In genomic region chr4:129782857-129783331, GRCm38 (mm10) we compare ENCODE assay signal across 8 mouse cellular contexts. TPM values are rescaled to one million over a fixed set of nuclear protein-coding genes. Genes with fewer than 3 reads are reported as not detected.
DNase-seq lines count a peak whose midpoint lies in the region; ATAC-seq and TF ChIP-seq lines count a peak whose summit lies in the region.

No protein-coding gene starts in this region.

- no peak for TF ChIP-seq CTCF in liver, adult 2 months (IDR thresholded peaks at IDR 0.05; ENCODE audit: low read depth, low read length)

- H3K27me3 ChIP-seq in liver, adult 2 months (ENCODE audit: control insufficient read depth, insufficient read depth, low read length) = no peaks in the 10 kb centered on the region
- no peaks in the 10 kb centered on the region for H3K27me3 ChIP-seq in liver, embryonic 11.5 days (replicated peaks; ENCODE audit: control insufficient read depth, insufficient read depth, low read length)
- H3K27me3 ChIP-seq in embryonic facial prominence, embryonic 11.5 days (ENCODE audit: control insufficient read depth, insufficient read depth, low read length) = no peaks in the 10 kb centered on the region
- no peaks in the 10 kb centered on the region for H3K27me3 ChIP-seq in hindbrain, embryonic 16.5 days (replicated peaks; ENCODE audit: control insufficient read depth, insufficient read depth, low read length)
- H3K27me3 ChIP-seq in neural tube, embryonic 13.5 days = no peaks in the 10 kb centered on the region

- DNase-seq in liver, adult 2 months (ENCODE audit: extremely low read depth, low read depth, low spot score) = peak; percentile 12
- no peak for DNase-seq in liver, embryonic 11.5 days (ENCODE audit: low spot score)
- peak; percentile 61 for DNase-seq in embryonic facial prominence, embryonic 11.5 days (ENCODE audit: low spot score)
- no peak for DNase-seq in right cerebral cortex, postnatal 36 days (ENCODE audit: low spot score in 2 of 2)
- no peak for DNase-seq in frontal cortex, postnatal 14 days (ENCODE audit: low spot score in 2 of 2)

- H3K27ac ChIP-seq in liver, adult 2 months (replicated peaks; ENCODE audit: insufficient read depth, low read depth, low read length) = peak overlapping the region; percentile 22
- H3K27ac ChIP-seq in liver, embryonic 11.5 days (ENCODE audit: low read depth, low read length) = no peak overlapping the region
- no peak overlapping the region for H3K27ac ChIP-seq in embryonic facial prominence, embryonic 11.5 days (replicated peaks; ENCODE audit: low read depth, low read length)
- no peak overlapping the region; the same call in 1 of the 2 replicates for H3K27ac ChIP-seq in hindbrain, embryonic 16.5 days (ENCODE audit: low read depth, low read length)
- H3K27ac ChIP-seq in neural tube, embryonic 13.5 days (replicated peaks) = peak overlapping the region; percentile 49

- WGBS in liver, adult 2 months = 66% methylated on average over 3 of the region's 3 CpGs
- WGBS in liver, embryonic 11.5 days = 37% methylated on average over 3 of the region's 3 CpGs
- 15% methylated on average over 3 of the region's 3 CpGs for WGBS in embryonic facial prominence, embryonic 11.5 days
- WGBS in hindbrain, embryonic 16.5 days = 45% methylated on average over 3 of the region's 3 CpGs
- 28% methylated on average over 3 of the region's 3 CpGs for WGBS in neural tube, embryonic 13.5 days

- no peaks in the 10 kb centered on the region for H3K9me3 ChIP-seq in liver, embryonic 11.5 days (ENCODE audit: control insufficient read depth, low read length)
- H3K9me3 ChIP-seq in embryonic facial prominence, embryonic 11.5 days (replicated peaks; ENCODE audit: control insufficient read depth, low read length) = no peaks in the 10 kb centered on the region
- no peaks in the 10 kb centered on the region for H3K9me3 ChIP-seq in hindbrain, embryonic 16.5 days (ENCODE audit: control insufficient read depth, low read length)
- no peaks in the 10 kb centered on the region for H3K9me3 ChIP-seq in neural tube, embryonic 13.5 days

- H3K4me2 ChIP-seq in liver, embryonic 11.5 days = no peak overlapping the region
- H3K4me2 ChIP-seq in embryonic facial prominence, embryonic 11.5 days (ENCODE audit: low read depth, low read length) = no peak overlapping the region
- H3K4me2 ChIP-seq in hindbrain, embryonic 16.5 days (ENCODE audit: low read length) = no peak overlapping the region
- no peak overlapping the region for H3K4me2 ChIP-seq in neural tube, embryonic 13.5 days

- no peak overlapping the region for H3K9ac ChIP-seq in liver, adult 2 months (ENCODE audit: low read depth, low read length)
- H3K9ac ChIP-seq in liver, embryonic 11.5 days (ENCODE audit: low read depth, low read length) = no peak overlapping the region
- H3K9ac ChIP-seq in embryonic facial prominence, embryonic 11.5 days (replicated peaks; ENCODE audit: low read length) = no peak overlapping the region
- no peak overlapping the region for H3K9ac ChIP-seq in hindbrain, embryonic 16.5 days (ENCODE audit: low read depth, low read length)
- no peak overlapping the region for H3K9ac ChIP-seq in neural tube, embryonic 13.5 days

- ATAC-seq in liver, embryonic 11.5 days (replicated peaks; ENCODE audit: low FRiP score) = no peak
- ATAC-seq in embryonic facial prominence, embryonic 11.5 days (replicated peaks; ENCODE audit: insufficient number of reproducible peaks, low FRiP score, low TSS enrichment, low read depth) = peak; percentile 59
- ATAC-seq in hindbrain, embryonic 16.5 days = peak; percentile 48; the same call in 1 of the 2 replicates
- ATAC-seq in neural tube, embryonic 13.5 days (ENCODE audit: low read depth) = peak; percentile 43; the same call in 1 of the 2 replicates
- ATAC-seq in frontal cortex, adult (ENCODE audit: low TSS enrichment) = no peak

- no peak overlapping the region for H3K4me3 ChIP-seq in liver, adult 2 months (ENCODE audit: insufficient read depth, low read depth, low read length)
- no peak overlapping the region for H3K4me3 ChIP-seq in liver, embryonic 11.5 days (ENCODE audit: low read depth, low read length)
- no peak overlapping the region for H3K4me3 ChIP-seq in embryonic facial prominence, embryonic 11.5 days (ENCODE audit: low read depth, low read length)
- no peak overlapping the region for H3K4me3 ChIP-seq in hindbrain, embryonic 16.5 days (ENCODE audit: low read length)
- no peak overlapping the region for H3K4me3 ChIP-seq in neural tube, embryonic 13.5 days

- no peaks in the 10 kb centered on the region for H3K36me3 ChIP-seq in liver, adult 2 months (ENCODE audit: control insufficient read depth, insufficient read depth, low read length)
- no peaks in the 10 kb centered on the region for H3K36me3 ChIP-seq in liver, embryonic 11.5 days (ENCODE audit: control insufficient read depth, insufficient read depth, low read length)
- H3K36me3 ChIP-seq in embryonic facial prominence, embryonic 11.5 days (replicated peaks; ENCODE audit: control insufficient read depth, insufficient read depth, low read depth, low read length) = no peaks in the 10 kb centered on the region
- no peaks in the 10 kb centered on the region for H3K36me3 ChIP-seq in hindbrain, embryonic 16.5 days (ENCODE audit: control insufficient read depth, insufficient read depth, low read length)
- H3K36me3 ChIP-seq in neural tube, embryonic 13.5 days = no peaks in the 10 kb centered on the region

- peaks cover 16% of the 10 kb centered on the region for H3K4me1 ChIP-seq in liver, adult 2 months (ENCODE audit: control insufficient read depth, insufficient read depth, low read length)
- H3K4me1 ChIP-seq in liver, embryonic 11.5 days (replicated peaks; ENCODE audit: control insufficient read depth, insufficient read depth, low read length) = 0 out of 2 replicates have a peak, but pooled peaks cover 2% of the 10 kb centered on the region
- peaks cover 3% of the 10 kb centered on the region for H3K4me1 ChIP-seq in embryonic facial prominence, embryonic 11.5 days (ENCODE audit: control insufficient read depth, insufficient read depth, low read length)
- peaks cover 4% of the 10 kb centered on the region; the same call in 1 of the 2 replicates for H3K4me1 ChIP-seq in hindbrain, embryonic 16.5 days (ENCODE audit: control insufficient read depth, insufficient read depth, low read depth, low read length)
- peaks cover 20% of the 10 kb centered on the region for H3K4me1 ChIP-seq in neural tube, embryonic 13.5 days (replicated peaks)

- TF ChIP-seq POLR2A in liver, adult 2 months (IDR thresholded peaks at IDR 0.05; ENCODE audit: extremely low read depth, insufficient read depth, low read length) = no peak

- H3K79me2 ChIP-seq in liver, adult 2 months (ENCODE audit: control insufficient read depth, insufficient read depth, low read length) = no peaks in the 10 kb centered on the region

RNA-seq across cellular contexts. Expression of gene Ptp4a2, which starts 28.1 kb away (rescaled TPM):
- 58.4 and 63.4 TPM in 2 replicates for total RNA-seq in liver, adult 2 months (2014; rRNA removed)
- polyA plus RNA-seq in liver, adult 2 months (2012; rRNA removed) = 41.1 and 49.5 TPM in 2 replicates
- polyA plus RNA-seq in liver, embryonic 11.5 days (2014; fragmentation: Nextera tagmentation; extraction: Ambion mirVana) = 279 and 298 TPM in 2 replicates
- 325 and 376 TPM in 2 replicates for polyA plus RNA-seq in embryonic facial prominence, embryonic 11.5 days (2014; fragmentation: Nextera tagmentation; extraction: Ambion mirVana)
- 217 and 224 TPM in 2 replicates for polyA plus RNA-seq in hindbrain, embryonic 16.5 days (2015; fragmentation: Nextera tagmentation; extraction: Ambion mirVana)
- polyA plus RNA-seq in neural tube, embryonic 13.5 days (2015; fragmentation: Nextera tagmentation; extraction: Ambion mirVana) = 288 and 293 TPM in 2 replicates

RNA-seq across cellular contexts. Expression of gene Khdrbs1, which starts 40.8 kb away (rescaled TPM):
- 12.2 and 12.3 TPM in 2 replicates for total RNA-seq in liver, adult 2 months (2014; rRNA removed)
- 6.9 and 7.9 TPM in 2 replicates for polyA plus RNA-seq in liver, adult 2 months (2012; rRNA removed)
- polyA plus RNA-seq in liver, embryonic 11.5 days (2014; fragmentation: Nextera tagmentation; extraction: Ambion mirVana) = 78.4 and 83.3 TPM in 2 replicates
- polyA plus RNA-seq in embryonic facial prominence, embryonic 11.5 days (2014; fragmentation: Nextera tagmentation; extraction: Ambion mirVana) = 175 and 193 TPM in 2 replicates
- 96.3 and 104 TPM in 2 replicates for polyA plus RNA-seq in hindbrain, embryonic 16.5 days (2015; fragmentation: Nextera tagmentation; extraction: Ambion mirVana)
- polyA plus RNA-seq in neural tube, embryonic 13.5 days (2015; fragmentation: Nextera tagmentation; extraction: Ambion mirVana) = 150 and 165 TPM in 2 replicates

Comparison
In these comparisons a context has a peak if more than half of its experiments do, and no peak if none do; other contexts are left out.
1. DNase-seq: peak in liver, adult 2 months (single experiment) and embryonic facial prominence, embryonic 11.5 days (single experiment); none in liver, embryonic 11.5 days (single experiment), right cerebral cortex, postnatal 36 days (0 of 2) and frontal cortex, postnatal 14 days (0 of 2).
2. H3K27ac ChIP-seq: peak in liver, adult 2 months (single experiment) and neural tube, embryonic 13.5 days (single experiment); none in liver, embryonic 11.5 days (single experiment), embryonic facial prominence, embryonic 11.5 days (single experiment) and hindbrain, embryonic 16.5 days (single experiment).
3. ATAC-seq: peak in embryonic facial prominence, embryonic 11.5 days (single experiment), hindbrain, embryonic 16.5 days (single experiment) and neural tube, embryonic 13.5 days (single experiment); none in liver, embryonic 11.5 days (single experiment) and frontal cortex, adult (single experiment).